Mouse (Mus musculus) CH12.LX (cell line): Measurements from ENCODE around the gene Rgl2. TPM values are rescaled to one million over a fixed set of nuclear protein-coding genes. Genes with fewer than 3 reads are reported as not detected.
A peak's percentile ranks its signal among the peaks of the same experiment; 100 is the strongest.

ENCODE experiments used
- DNase-seq: peaks from one replicate; pipeline ENCODE4 v3.0.0-alpha.2; 2013; ENCODE audit errors: extremely low read depth
- H3K27ac ChIP-seq: 2 replicates; pipeline ENCODE4 v1.5.1; 2012; ENCODE audit warnings: low read depth, mild to moderate bottlenecking, control low read depth, moderate library complexity; ENCODE audit not compliant: insufficient read depth
- H3K27me3 ChIP-seq: replicated peaks from 2 replicates; pipeline ENCODE3; 2012; ENCODE audit warnings: inconsistent platforms
- H3K36me3 ChIP-seq, 2 experiments: replicated peaks in 1 of 2; 2 replicates each; pipeline versions ENCODE3 to v1.6.1; 2012; ENCODE audit warnings: inconsistent platforms in 1 of 2, low read length in 1 of 2, mild to moderate bottlenecking in 1 of 2, mixed read lengths in 1 of 2, moderate library complexity in 1 of 2; ENCODE audit not compliant: control insufficient read depth in 1 of 2, insufficient read depth in 1 of 2
- H3K4me1 ChIP-seq, 2 experiments: 2 replicates each; pipeline ENCODE4 v1.6.1; 2012; ENCODE audit warnings: inconsistent platforms in 1 of 2, moderate library complexity in 1 of 2; ENCODE audit not compliant: insufficient read depth in 2 of 2, control insufficient read depth in 1 of 2
- H3K4me2 ChIP-seq: 2 replicates; pipeline ENCODE4 v1.6.1; 2012; ENCODE audit warnings: low read depth, mild to moderate bottlenecking, control low read depth; ENCODE audit not compliant: poor library complexity, insufficient read depth, severe bottlenecking
- H3K4me3 ChIP-seq, 3 experiments: fragments of 150-350 bp in 1 of 3; sonication (generic) in 1 of 3; replicated peaks in 1 of 3; 2 replicates each; pipeline versions ENCODE3 to v1.5.1; 2011 to 2012; ENCODE audit warnings: low read depth in 2 of 3, low read length in 2 of 3, mild to moderate bottlenecking in 2 of 3, moderate library complexity in 2 of 3, control low read depth in 1 of 3, improper control_type of control experiment in 1 of 3, inconsistent platforms in 1 of 3, mixed read lengths in 1 of 3; ENCODE audit not compliant: poor library complexity in 1 of 3
- H3K79me2 ChIP-seq: replicated peaks from 2 replicates; pipeline ENCODE4 v1.6.1; 2012; ENCODE audit warnings: mild to moderate bottlenecking, moderate library complexity; ENCODE audit not compliant: control insufficient read depth, poor library complexity, insufficient read depth, severe bottlenecking; ENCODE audit errors: extremely low read depth
- H3K9ac ChIP-seq: 2 replicates; pipeline ENCODE4 v1.6.1; 2012; ENCODE audit warnings: low read depth, mild to moderate bottlenecking, control low read depth, moderate library complexity; ENCODE audit not compliant: insufficient read depth
- H3K9me3 ChIP-seq: replicated peaks from 2 replicates; pipeline ENCODE3; 2012; ENCODE audit warnings: low read length, inconsistent platforms, mixed read lengths
- BHLHE40 ChIP-seq: IDR thresholded peaks from 2 replicates; pipeline ENCODE4 v1.6.1; 2011; ENCODE audit warnings: mild to moderate bottlenecking, low read depth, low read length, improper control_type of control experiment
- CHD2 ChIP-seq: IDR thresholded peaks from 2 replicates; pipeline ENCODE4 v1.6.1; 2011; ENCODE audit warnings: low read length, improper control_type of control experiment
- CTCF ChIP-seq, 2 experiments: IDR thresholded peaks in 1 of 2; conservative IDR thresholded peaks in 1 of 2; 2 replicates each; pipeline ENCODE4 v1.5.1; 2011 to 2012; ENCODE audit warnings: low read depth in 2 of 2, low read length in 2 of 2, improper control_type of control experiment in 1 of 2, inconsistent platforms in 1 of 2, mild to moderate bottlenecking in 1 of 2, moderate library complexity in 1 of 2
- E2F4 ChIP-seq: IDR thresholded peaks from 2 replicates; pipeline ENCODE4 v1.6.1; 2011; ENCODE audit warnings: low read depth, low read length, improper control_type of control experiment; ENCODE audit not compliant: insufficient replicate concordance
- ELF1 ChIP-seq: IDR thresholded peaks from 2 replicates; pipeline ENCODE4 v1.6.1; 2014; ENCODE audit warnings: low read depth, mild to moderate bottlenecking, inconsistent platforms, low read length, improper control_type of control experiment
- ETS1 ChIP-seq: conservative IDR thresholded peaks from 2 replicates; pipeline ENCODE4 v1.6.1; 2012; ENCODE audit warnings: low read depth, mild to moderate bottlenecking, inconsistent platforms, low read length, improper control_type of control experiment, moderate library complexity
- GABPA ChIP-seq: IDR thresholded peaks from 2 replicates; pipeline ENCODE4 v1.6.1; 2012; ENCODE audit warnings: low read depth, low read length, improper control_type of control experiment, inconsistent platforms; ENCODE audit not compliant: insufficient replicate concordance
- JUN ChIP-seq: IDR thresholded peaks from 2 replicates; pipeline ENCODE4 v1.6.1; 2011; ENCODE audit warnings: low read depth, mild to moderate bottlenecking, low read length, improper control_type of control experiment, moderate library complexity; ENCODE audit not compliant: insufficient read depth
- KAT2A ChIP-seq: IDR thresholded peaks from 2 replicates; pipeline ENCODE4 v1.6.1; 2012; ENCODE audit warnings: low read length, improper control_type of control experiment, inconsistent platforms; ENCODE audit not compliant: insufficient replicate concordance
- MAFK ChIP-seq: IDR thresholded peaks from 2 replicates; pipeline ENCODE4 v1.6.1; 2011; ENCODE audit warnings: low read length, improper control_type of control experiment; ENCODE audit not compliant: insufficient replicate concordance
- MEF2A ChIP-seq: IDR thresholded peaks from 2 replicates; pipeline ENCODE4 v1.6.1; 2014; ENCODE audit warnings: low read depth, mild to moderate bottlenecking, inconsistent platforms, low read length, improper control_type of control experiment, borderline replicate concordance
- MXI1 ChIP-seq: IDR thresholded peaks from 2 replicates; pipeline ENCODE4 v1.6.1; 2011; ENCODE audit warnings: mild to moderate bottlenecking, low read depth, low read length, improper control_type of control experiment
- MYC ChIP-seq: IDR thresholded peaks from 2 replicates; pipeline ENCODE4 v1.6.1; 2011; ENCODE audit warnings: low read depth, mild to moderate bottlenecking, improper control_type of control experiment, low read length
- NELFE ChIP-seq: IDR thresholded peaks from 2 replicates; pipeline ENCODE4 v1.6.1; 2011; ENCODE audit warnings: low read depth, low read length, improper control_type of control experiment
- NRF1 ChIP-seq: IDR thresholded peaks from 2 replicates; pipeline ENCODE4 v1.6.1; 2014; ENCODE audit warnings: low read depth, mild to moderate bottlenecking, inconsistent platforms, low read length, improper control_type of control experiment, moderate library complexity
- POLR2A ChIP-seq: IDR thresholded peaks from 2 replicates; pipeline ENCODE4 v1.6.1; 2011; ENCODE audit warnings: low read depth, mild to moderate bottlenecking, improper control_type of control experiment, low read length
- POLR2AphosphoS2 ChIP-seq: IDR thresholded peaks from 2 replicates; pipeline ENCODE4 v1.6.1; 2011; ENCODE audit warnings: low read depth, low read length, improper control_type of control experiment
- RAD21 ChIP-seq: IDR thresholded peaks from 2 replicates; pipeline ENCODE4 v1.6.1; 2011; ENCODE audit warnings: low read depth, mild to moderate bottlenecking, low read length, improper control_type of control experiment, moderate library complexity
- RCOR1 ChIP-seq: conservative IDR thresholded peaks from 2 replicates; pipeline ENCODE4 v1.6.1; 2012; ENCODE audit warnings: low read depth, mild to moderate bottlenecking, inconsistent platforms, low read length, improper control_type of control experiment
- SMC3 ChIP-seq: IDR thresholded peaks from 2 replicates; pipeline ENCODE4 v1.6.1; 2011; ENCODE audit warnings: low read depth, low read length, improper control_type of control experiment
- TCF12 ChIP-seq: IDR thresholded peaks from 2 replicates; pipeline ENCODE4 v1.6.1; 2014; ENCODE audit warnings: low read depth, mild to moderate bottlenecking, inconsistent platforms, low read length, improper control_type of control experiment
- USF1 ChIP-seq: IDR thresholded peaks from 2 replicates; pipeline ENCODE4 v1.6.1; 2014; ENCODE audit warnings: low read depth, mild to moderate bottlenecking, inconsistent platforms, low read length, improper control_type of control experiment
- ZC3H11A ChIP-seq: IDR thresholded peaks from 2 replicates; pipeline ENCODE4 v1.6.1; 2012; ENCODE audit warnings: low read depth, mild to moderate bottlenecking, inconsistent platforms, low read length, improper control_type of control experiment
- ZKSCAN1 ChIP-seq: IDR thresholded peaks from 2 replicates; pipeline ENCODE4 v1.6.1; 2012; ENCODE audit warnings: low read depth, inconsistent platforms, low read length, improper control_type of control experiment, borderline replicate concordance
- dilution Hi-C: fragments of 300-500 bp; cut with MboI; formaldehyde crosslinking; loops from 2 replicates; pipeline ENCODE4 v1.14.3; 2020; ENCODE audit warnings: low sequenced_read_pairs; ENCODE audit not compliant: extremely low pct_unique_long_range_greater_than_20kb, extremely low pct_ligation_motif_present
- in situ Hi-C: fragments of 300-500 bp; cut with MboI; formaldehyde crosslinking; loops from 3 replicates; pipeline ENCODE4 v1.14.3; 2019; ENCODE audit warnings: low sequenced_read_pairs, low pct_ligation_motif_present, low pct_unique_long_range_greater_than_20kb, mixed read lengths
- polyA plus RNA-seq: library from polyadenylated mRNA; unstranded; fragments of >175 nt; gene quantifications from 2 replicates; pipeline ENCODE4 v1.2.1, GENCODE M21; 2012; ENCODE audit warnings: low read depth; ENCODE audit not compliant: insufficient read length
- total RNA-seq, 2 experiments: library from RNA; depleted of rRNA; stranded (reverse); fragments of 300-350 nt in 1 of 2; fragments of >200 nt in 1 of 2; gene quantifications; 2 replicates each; pipeline ENCODE4 v1.2.3; 2012 to 2014

Gene Rgl2
- total and polyA plus RNA-seq, 3 experiments = 20.1 to 29.1 (median 25.6) TPM

- TF ChIP-seq RAD21 (peak; percentile 21), GABPA (peak; percentile 45; the same call in 1 of the 2 replicates), NELFE (peak; percentile 52; the same call in 1 of the 2 replicates), MAFK (0 out of 2 replicates have a peak, but pooled peaks have one; percentile 30), MYC (peak; percentile 95), CTCF (conservative IDR thresholded peaks at IDR 0.05 in 1 of 2, IDR thresholded peaks at IDR 0.05 in 1 of 2; ENCODE audit: low read depth in 2 of 2, low read length in 2 of 2) (peak; percentile 58 to 91), MXI1 (peak; percentile 79; the same call in 1 of the 2 replicates), KAT2A (peak; percentile 82; the same call in 1 of the 2 replicates), POLR2AphosphoS2 (no peak; the same call in 1 of the 2 replicates), POLR2A (peak; percentile 82), NRF1 (peak; percentile 90), CHD2 (peak; percentile 55), ETS1 (peak; percentile 14; the same call in 1 of the 2 replicates), USF1 (no peak), ZC3H11A (no peak), SMC3 (peak; percentile 49), JUN (no peak), TCF12 (peak; percentile 73), E2F4 (peak; percentile 61; the same call in 1 of the 2 replicates), ZKSCAN1 (no peak), MEF2A (peak; percentile 80; the same call in 1 of the 2 replicates), ELF1 (peak; percentile 96)
Observed at GRCm38 (mm10) chr17:33890533-33891059, 38.7 kb upstream of the Rgl2 start, which contains the start of gene Kifc1 (continued).

DNA sequence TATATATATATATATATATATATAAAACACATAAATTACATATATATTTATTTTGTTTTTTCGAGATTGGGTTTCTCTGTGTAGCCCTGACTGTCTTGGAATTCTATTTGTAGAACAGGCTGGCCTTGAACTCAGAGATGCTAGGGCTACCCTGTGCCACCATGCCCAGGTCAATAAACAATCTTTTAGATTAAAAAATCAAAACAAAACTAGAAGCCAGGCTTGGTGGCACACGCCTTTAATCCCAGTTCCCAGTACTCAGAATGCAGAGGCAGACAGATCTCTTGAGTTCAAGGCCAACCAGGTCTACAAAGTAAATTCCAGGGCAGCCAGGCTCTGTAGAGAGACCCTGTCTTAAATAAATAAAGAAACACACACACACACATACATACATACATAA, 38.0 kb upstream of the Rgl2 start:
- TF ChIP-seq RCOR1 = no peak
- no peak for TF ChIP-seq BHLHE40
- TF ChIP-seq KAT2A = no peak
- no peak for TF ChIP-seq NRF1
- no peak for TF ChIP-seq USF1
- no peak for TF ChIP-seq ZC3H11A
- TF ChIP-seq, all 38 proteins: peak for 0
- Histone ChIP-seq H3K9me3 (no peaks in the 10 kb centered on the region), H3K36me3 (peaks cover 3 to 5% of the 10 kb centered on the region in 2 experiments), H3K27me3 (peaks cover 3% of the 10 kb centered on the region), H3K4me1 (peaks cover 0 to 11% of the 10 kb centered on the region in 2 experiments; a peak in 1 of 4 replicates), H3K9ac (no peak overlapping the region), H3K4me2 (no peak overlapping the region), H3K27ac (no peak overlapping the region), H3K79me2 (peaks cover 27% of the 10 kb centered on the region), H3K4me3 (no peak overlapping the region)
- DNase-seq = no peak
- in situ Hi-C loops = no loop called here
- dilution Hi-C loops = no loop called here
